Mouse (Mus musculus) midbrain, embryonic 13.5 days (tissue): ENCODE results near the gene Axin1. TPM values are rescaled to one million over a fixed set of nuclear protein-coding genes. Genes with fewer than 3 reads are reported as not detected.
"Not testable (repeated sequence)": the region's sequence is repeated elsewhere in the genome, so short reads cannot be mapped to it uniquely, and the experiment has no call there.

Experiments used
- ATAC-seq: fragments of 200-750 bp; cut with Nextera tagmentation; 2 replicates; pipeline ENCODE4 v1.8.0; 2017; ENCODE audit warnings: mild to moderate bottlenecking, moderate TSS enrichment, moderate library complexity
- H3K27ac ChIP-seq: fragments of 300-500 bp; sonication (generic); 2 replicates; pipeline ENCODE4 v1.5.1; 2015; ENCODE audit warnings: inconsistent platforms, mild to moderate bottlenecking, moderate library complexity
- H3K27me3 ChIP-seq: fragments of 300-500 bp; sonication (generic); 2 replicates; pipeline ENCODE4 v1.6.1; 2015; ENCODE audit warnings: mild to moderate bottlenecking, inconsistent platforms
- H3K36me3 ChIP-seq: fragments of 300-500 bp; sonication (generic); 2 replicates; pipeline ENCODE4 v1.6.1; 2015; ENCODE audit warnings: mild to moderate bottlenecking, inconsistent platforms
- H3K4me1 ChIP-seq: fragments of 300-500 bp; sonication (generic); replicated peaks from 2 replicates; pipeline ENCODE4 v1.6.1; 2015; ENCODE audit warnings: inconsistent platforms
- H3K4me2 ChIP-seq: fragments of 300-500 bp; sonication (generic); replicated peaks from 2 replicates; pipeline ENCODE4 v1.6.1; 2015; ENCODE audit warnings: moderate library complexity, mild to moderate bottlenecking, inconsistent platforms
- H3K4me3 ChIP-seq: fragments of 300-500 bp; sonication (generic); replicated peaks from 2 replicates; pipeline ENCODE4 v1.5.1; 2015; ENCODE audit warnings: mild to moderate bottlenecking, inconsistent platforms
- H3K9ac ChIP-seq: fragments of 300-500 bp; sonication (generic); replicated peaks from 2 replicates; pipeline ENCODE4 v1.6.1; 2015; ENCODE audit warnings: mild to moderate bottlenecking, inconsistent platforms
- H3K9me3 ChIP-seq: fragments of 300-500 bp; sonication (generic); 2 replicates; pipeline ENCODE4 v1.6.1; 2016; ENCODE audit warnings: mild to moderate bottlenecking, inconsistent platforms
- WGBS: fragments of 180-500 bp; shearing (Covaris S2); methylation state at CpG from one replicate; pipeline ENCODE4 v1.1.7; 2015; 5-methylcytosine and 5-hydroxymethylcytosine counted together
- polyA plus RNA-seq: library from polyadenylated mRNA; unstranded; fragments of >200 nt; fragmentation: Nextera tagmentation; extraction: Ambion mirVana; gene quantifications from 2 replicates; pipeline ENCODE4 v1.2.1, GENCODE M21; 2015

Gene Axin1
- polyA plus RNA-seq, result 17.3 and 21.6 TPM in 2 replicates

GRCm38 (mm10) chr17:26138239-26138836, at the start of gene Axin1:
Gene Axin1 (plus strand): TSS chr17:26138688.
- Histone ChIP-seq H3K27ac (peak within 1 kb of the TSS; percentile 95), H3K9ac (peak within 1 kb of the TSS; percentile 99), H3K36me3 (peaks cover 16% of the 10 kb centered on the region), H3K27me3 (peaks cover 21% of the 10 kb centered on the region; the same call in 1 of the 2 replicates), H3K4me3 (peak within 1 kb of the TSS; percentile 95), H3K4me2 (peak within 1 kb of the TSS; percentile 79), H3K4me1 (peaks cover 45% of the 10 kb centered on the region), H3K9me3 (no peaks in the 10 kb centered on the region)
- ATAC-seq, result peak; percentile 98
- under 1% methylated on average over 42 of the region's 42 CpGs for WGBS

- H3K27ac ChIP-seq, result peak within 1 kb of the TSS; percentile 82
- H3K9me3 ChIP-seq, result no peaks in the 10 kb centered on the region
- H3K4me1 ChIP-seq, result peaks cover 16% of the 10 kb centered on the region; the same call in 1 of the 2 replicates
- WGBS, result 2% methylated on average over 31 of the region's 32 CpGs
- H3K27me3 ChIP-seq, result no peaks in the 10 kb centered on the region
- peak within 1 kb of the TSS; percentile 78 for H3K9ac ChIP-seq
- peak; percentile 85 for ATAC-seq
- H3K36me3 ChIP-seq, result no peaks in the 10 kb centered on the region
- peak within 1 kb of the TSS; percentile 90 for H3K4me2 ChIP-seq
- H3K4me3 ChIP-seq, result peak within 1 kb of the TSS; percentile 59
These were observed 48.4 kb upstream of the Axin1 start, which contains the start of gene Decr2 for GRCm38 (mm10) chr17:26089905-26090632. Gene Decr2 (minus strand): TSS chr17:26090337.

GRCm38 (mm10) chr17:26094531-26095110, 43.9 kb upstream of the Axin1 start:
- Histone ChIP-seq H3K36me3 (no peaks in the 10 kb centered on the region), H3K9ac (peak overlapping the region; percentile 81), H3K4me1 (peaks cover 17% of the 10 kb centered on the region; the same call in 1 of the 2 replicates), H3K27ac (peak overlapping the region; percentile 31; the same call in 1 of the 2 replicates), H3K4me2 (peak overlapping the region; percentile 67), H3K27me3 (no peaks in the 10 kb centered on the region), H3K9me3 (no peaks in the 10 kb centered on the region), H3K4me3 (peak overlapping the region; percentile 56)
- 22% methylated on average over 9 of the region's 9 CpGs for WGBS
- no peak for ATAC-seq

GRCm38 (mm10) chr17:26095121-26095740, 43.3 kb upstream of the Axin1 start, which contains the start of gene Nme4:
Gene Nme4 (minus strand): TSS chr17:26095602.
- peak within 1 kb of the TSS; percentile 31 for H3K27ac ChIP-seq
- H3K27me3 ChIP-seq, result no peaks in the 10 kb centered on the region
- ATAC-seq, result peak; percentile 85
- H3K9me3 ChIP-seq, result no peaks in the 10 kb centered on the region
- H3K4me2 ChIP-seq, result peak within 1 kb of the TSS; percentile 67
- H3K9ac ChIP-seq, result peak within 1 kb of the TSS; percentile 81
- 3% methylated on average over 47 of the region's 47 CpGs for WGBS
- H3K36me3 ChIP-seq, result no peaks in the 10 kb centered on the region
- peaks cover 14% of the 10 kb centered on the region; the same call in 1 of the 2 replicates for H3K4me1 ChIP-seq
- H3K4me3 ChIP-seq, result peak within 1 kb of the TSS; percentile 56

GRCm38 (mm10) chr17:26098461-26098860, 40.0 kb upstream of the Axin1 start:
- Histone ChIP-seq H3K4me2 (no peak overlapping the region), H3K4me1 (peaks cover 14% of the 10 kb centered on the region; the same call in 1 of the 2 replicates), H3K36me3 (no peaks in the 10 kb centered on the region), H3K9me3 (no peaks in the 10 kb centered on the region), H3K27me3 (no peaks in the 10 kb centered on the region), H3K27ac (no peak overlapping the region), H3K9ac (no peak overlapping the region), H3K4me3 (no peak overlapping the region)
- WGBS, result 94% methylated on average over 7 of the region's 7 CpGs
- no peak for ATAC-seq

- H3K27ac ChIP-seq, H3K4me2 ChIP-seq, H3K4me3 ChIP-seq, ATAC-seq, H3K9me3 ChIP-seq, H3K9ac ChIP-seq, H3K27me3 ChIP-seq, H3K36me3 ChIP-seq: not testable (repeated sequence)
- WGBS, result 68% methylated on average over 3 of the region's 3 CpGs
- peaks cover 11% of the 10 kb centered on the region; the same call in 1 of the 2 replicates for H3K4me1 ChIP-seq
These were observed 39.2 kb upstream of the Axin1 start for GRCm38 (mm10) chr17:26099316-26099715.

- WGBS, result 43% methylated on average over 2 of the region's 2 CpGs
These were observed 38.3 kb upstream of the Axin1 start for GRCm38 (mm10) chr17:26100166-26100565.

GRCm38 (mm10) chr17:26101478-26101877, 37.0 kb upstream of the Axin1 start:
- H3K36me3 ChIP-seq, result no peaks in the 10 kb centered on the region
- H3K4me1 ChIP-seq, result no peaks in the 10 kb centered on the region
- H3K4me3 ChIP-seq, result no peak overlapping the region
- ATAC-seq, result no peak
- WGBS, result 26% methylated on average over 4 of the region's 4 CpGs
- no peak overlapping the region for H3K27ac ChIP-seq
- no peak overlapping the region for H3K9ac ChIP-seq
- H3K9me3 ChIP-seq, result no peaks in the 10 kb centered on the region
- H3K4me2 ChIP-seq, result no peak overlapping the region
- H3K27me3 ChIP-seq, result no peaks in the 10 kb centered on the region

More at GRCm38 (mm10) chr17:26100166-26100565, 38.3 kb upstream of the Axin1 start:
- Histone ChIP-seq H3K27ac (no peak overlapping the region), H3K36me3 (no peaks in the 10 kb centered on the region), H3K4me2 (no peak overlapping the region), H3K9ac (no peak overlapping the region), H3K4me3 (no peak overlapping the region), H3K27me3 (no peaks in the 10 kb centered on the region), H3K9me3 (no peaks in the 10 kb centered on the region), H3K4me1 (peaks cover 4% of the 10 kb centered on the region; the same call in 1 of the 2 replicates)
- no peak for ATAC-seq

GRCm38 (mm10) chr17:26105619-26106018, 32.9 kb upstream of the Axin1 start:
- H3K4me2 ChIP-seq, result no peak overlapping the region
- peaks cover under 1% of the 10 kb centered on the region; the same call in 1 of the 2 replicates for H3K4me1 ChIP-seq
- peaks cover 5% of the 10 kb centered on the region; the same call in 1 of the 2 replicates for H3K27me3 ChIP-seq
- no peak overlapping the region for H3K9ac ChIP-seq
- no peak for ATAC-seq
- no peak overlapping the region for H3K4me3 ChIP-seq
- H3K27ac ChIP-seq, result no peak overlapping the region
- H3K9me3 ChIP-seq, result no peaks in the 10 kb centered on the region
- no peaks in the 10 kb centered on the region for H3K36me3 ChIP-seq
- 67% methylated on average over 3 of the region's 4 CpGs for WGBS

GRCm38 (mm10) chr17:26110156-26110555, 28.3 kb upstream of the Axin1 start:
- no peak for ATAC-seq
- H3K4me1 ChIP-seq, result peaks cover 21% of the 10 kb centered on the region
- H3K4me2 ChIP-seq, result no peak overlapping the region
- H3K27me3 ChIP-seq, result peaks cover 37% of the 10 kb centered on the region
- no peaks in the 10 kb centered on the region for H3K36me3 ChIP-seq
- no peak overlapping the region for H3K4me3 ChIP-seq
- 18% methylated on average over 4 of the region's 4 CpGs for WGBS
- H3K27ac ChIP-seq, result no peak overlapping the region
- no peak overlapping the region for H3K9ac ChIP-seq
- H3K9me3 ChIP-seq, result no peaks in the 10 kb centered on the region

- no peaks in the 10 kb centered on the region for H3K9me3 ChIP-seq
- ATAC-seq, result no peak
These were observed 27.5 kb upstream of the Axin1 start for GRCm38 (mm10) chr17:26111024-26111423.

More at GRCm38 (mm10) chr17:26111024-26111423, 27.5 kb upstream of the Axin1 start:
- 3% methylated on average over 4 of the region's 4 CpGs for WGBS
- no peak overlapping the region for H3K27ac ChIP-seq
- no peak overlapping the region for H3K9ac ChIP-seq
- H3K4me3 ChIP-seq, result no peak overlapping the region
- H3K36me3 ChIP-seq, result no peaks in the 10 kb centered on the region
- peaks cover 21% of the 10 kb centered on the region for H3K4me1 ChIP-seq
- H3K27me3 ChIP-seq, result peaks cover 46% of the 10 kb centered on the region
- H3K4me2 ChIP-seq, result no peak overlapping the region
